Mouse (Mus musculus) layer of hippocampus, adult 8-10 months (tissue): ENCODE data around the gene Nup214. TPM values are rescaled to one million over a fixed set of nuclear protein-coding genes. Genes with fewer than 3 reads are reported as not detected.

Experiments
- DNase-seq, 2 experiments: peaks; one replicate each; pipeline ENCODE4 v3.0.0; 2022; ENCODE audit warnings: low spot score in 2 of 2
- total RNA-seq, 4 experiments: library from RNA; stranded (reverse); gene quantifications; 2 replicates each; pipeline ENCODE4 v1.2.4; 2022

Nup214 gene
- total RNA-seq, 4 experiments from 2014 or later: 62.3 to 69.6 (median 68.0) TPM

GRCm38 (mm10) chr2:32066005-32066404, 91.8 kb downstream of the Nup214 start:
- DNase-seq: no peak

- no peak for DNase-seq
These were observed 94.8 kb downstream of the Nup214 start for GRCm38 (mm10) chr2:32068811-32069607.

GRCm38 (mm10) chr2:32070747-32071146, 96.5 kb downstream of the Nup214 start:
- no peak for DNase-seq

- peak in 1 of 2 experiments; percentile 17 for DNase-seq
These were observed 100.2 kb downstream of the Nup214 start for GRCm38 (mm10) chr2:32074404-32074803.

GRCm38 (mm10) chr2:32075368-32075767, 101.1 kb downstream of the Nup214 start:
- DNase-seq: no peak

- DNase-seq: no peak
These were observed 103.5 kb downstream of the Nup214 start for GRCm38 (mm10) chr2:32077744-32078143.

GRCm38 (mm10) chr2:32078522-32078921, 104.3 kb downstream of the Nup214 start:
- DNase-seq: no peak

- DNase-seq: no peak
These were observed 105.0 kb downstream of the Nup214 start for GRCm38 (mm10) chr2:32079191-32079725.

GRCm38 (mm10) chr2:32080681-32081080, 106.4 kb downstream of the Nup214 start:
- DNase-seq: no peak

- DNase-seq: no peak
These were observed 107.2 kb downstream of the Nup214 start for GRCm38 (mm10) chr2:32081296-32081929.

GRCm38 (mm10) chr2:32082229-32082628, 108.0 kb downstream of the Nup214 start:
- no peak for DNase-seq

GRCm38 (mm10) chr2:32083159-32084011, 109.1 kb downstream of the Nup214 start:
- DNase-seq: no peak

- DNase-seq: no peak
These were observed 110.1 kb downstream of the Nup214 start, which contains the start of gene Fam78a for GRCm38 (mm10) chr2:32084111-32084871. Gene Fam78a (minus strand): TSS chr2:32084857.

- DNase-seq: no peak
These were observed 110.6 kb downstream of the Nup214 start for GRCm38 (mm10) chr2:32084872-32085199.

GRCm38 (mm10) chr2:32085231-32085630, 111.0 kb downstream of the Nup214 start:
- no peak for DNase-seq

- DNase-seq: no peak
These were observed 113.4 kb downstream of the Nup214 start for GRCm38 (mm10) chr2:32087606-32088005.

GRCm38 (mm10) chr2:32088372-32088981, 114.2 kb downstream of the Nup214 start:
- DNase-seq: no peak

GRCm38 (mm10) chr2:32089606-32090005, 115.4 kb downstream of the Nup214 start:
- no peak for DNase-seq

- DNase-seq: no peak
These were observed 115.9 kb downstream of the Nup214 start for GRCm38 (mm10) chr2:32090145-32090544.

GRCm38 (mm10) chr2:32091956-32092355, 117.7 kb downstream of the Nup214 start:
- DNase-seq: no peak
